Mouse (Mus musculus): ENCODE results near the gene Zmiz1.

DNA sequence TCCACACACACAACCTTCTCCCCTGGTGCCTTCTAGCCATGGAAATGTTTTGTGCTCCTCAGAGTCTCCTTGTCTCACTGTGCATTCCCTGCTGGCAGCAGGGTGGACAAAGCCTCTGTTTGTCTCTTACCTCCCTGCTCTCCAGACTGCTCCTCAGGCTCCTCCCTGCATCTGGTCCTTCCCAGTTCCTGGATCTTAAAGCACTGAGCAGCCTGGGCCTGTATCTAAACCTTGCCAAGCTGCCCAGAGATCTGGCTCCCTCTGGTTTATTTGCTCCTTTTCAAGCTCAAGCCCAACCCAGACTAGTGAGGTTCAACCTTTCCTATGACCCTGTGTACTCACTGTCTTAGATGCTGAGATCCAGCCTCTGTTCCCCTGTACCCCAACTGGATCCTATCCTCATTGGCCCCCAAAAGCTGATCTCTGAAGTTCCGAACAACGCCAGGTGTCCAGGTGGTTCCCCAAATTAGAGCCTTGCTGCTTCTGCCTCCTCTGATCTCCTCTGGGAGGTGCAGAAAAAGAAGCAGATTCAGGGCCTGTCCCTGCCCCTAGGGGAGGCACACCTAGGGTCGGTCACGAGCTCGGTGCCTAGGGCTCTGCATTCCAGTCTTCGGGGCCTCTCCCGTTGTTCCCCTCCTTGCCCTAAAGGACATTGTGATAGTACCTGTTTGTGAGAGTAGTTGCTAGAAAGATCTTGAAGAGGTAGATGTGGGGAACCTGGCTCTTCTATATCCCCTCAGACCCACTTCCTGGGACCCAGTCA is 171.8 kb downstream of the Zmiz1 start:
- TF ChIP-seq CTCF (IDR thresholded peaks at IDR 0.05; ENCODE audit: low read depth) (no peak), EP300 (IDR thresholded peaks at IDR 0.05; ENCODE audit: low read depth) (no peak)
